Mouse (Mus musculus) c-Kit-positive CD71-positive TER-119-negative erythroid progenitor cells, embryonic 14.5 days (primary cell): Measurements from ENCODE around the gene Lxn.

ENCODE experiments used
- DNase-seq: peaks from one replicate; pipeline ENCODE4 v3.0.0-alpha.2; 2013; ENCODE audit warnings: low read depth

The Lxn gene

DNA sequence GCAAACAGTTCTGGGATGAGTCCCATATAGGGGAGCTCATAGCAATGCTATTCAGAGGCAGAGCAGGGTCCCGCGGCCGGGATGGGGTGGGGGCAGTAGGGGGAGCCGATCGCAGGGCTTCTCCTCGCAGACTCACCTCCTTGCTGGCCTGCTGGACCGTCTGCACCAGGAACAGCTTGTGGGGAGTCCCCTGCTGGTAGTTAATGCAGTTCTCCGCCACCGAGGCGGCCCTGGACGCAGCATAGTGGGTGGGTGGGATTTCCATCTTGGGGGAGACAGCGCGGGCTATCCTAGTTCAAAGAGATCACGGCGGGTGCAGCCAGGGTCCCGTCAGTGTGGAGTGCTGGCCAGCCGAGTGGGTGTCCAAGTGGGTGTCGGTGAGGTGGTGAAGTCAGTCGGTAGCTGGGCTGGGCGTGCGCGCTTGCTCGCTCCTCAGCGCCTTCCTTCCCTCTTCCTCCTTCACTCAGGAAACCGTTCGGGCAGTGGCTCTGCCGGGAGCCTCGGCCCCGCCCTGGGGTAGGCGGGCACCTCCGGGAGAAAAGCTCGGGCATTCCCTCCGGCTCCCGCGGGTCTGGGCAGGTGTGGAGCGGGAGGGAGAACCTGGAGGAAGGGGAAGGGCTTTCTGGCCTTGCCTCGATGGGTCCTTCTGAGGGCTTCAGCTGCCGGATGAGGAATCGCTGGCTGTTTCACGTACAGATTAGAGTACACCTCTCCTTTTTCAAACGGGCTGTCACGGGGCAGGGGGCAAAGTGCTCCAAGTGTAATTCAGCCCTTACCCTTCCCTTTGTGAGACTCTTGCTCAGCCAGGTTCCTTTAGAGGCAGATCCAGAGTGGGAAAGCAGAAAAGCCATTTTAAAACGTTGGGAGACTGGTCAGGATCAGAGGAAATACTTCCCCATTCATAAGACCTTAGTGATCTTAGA lies at the start of gene Lxn:
TSS of gene Lxn (minus strand) at position 477 of the 923 bp plus-strand sequence.
- DNase-seq: no peak

DNA sequence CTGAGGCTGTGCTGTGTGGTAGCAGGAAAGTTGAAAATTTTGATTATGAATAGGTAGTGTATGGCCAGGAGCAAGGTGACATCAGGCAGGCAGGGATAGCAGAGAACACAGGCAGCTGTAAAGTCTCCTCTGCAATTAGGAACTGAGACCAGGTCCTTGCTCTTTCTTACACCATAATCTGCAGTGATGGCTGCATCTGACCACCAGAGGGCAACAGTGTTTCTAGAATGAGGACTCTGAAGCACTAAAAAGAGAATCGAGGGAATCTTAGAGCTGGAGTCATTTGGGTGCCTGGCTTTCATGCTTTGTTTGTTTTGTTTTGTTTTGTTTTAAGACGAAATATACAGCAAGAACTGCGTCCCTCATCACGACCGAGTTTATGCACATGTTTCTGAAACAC lies 49.1 kb upstream of the Lxn start:
- DNase-seq: peak; percentile 48

DNA sequence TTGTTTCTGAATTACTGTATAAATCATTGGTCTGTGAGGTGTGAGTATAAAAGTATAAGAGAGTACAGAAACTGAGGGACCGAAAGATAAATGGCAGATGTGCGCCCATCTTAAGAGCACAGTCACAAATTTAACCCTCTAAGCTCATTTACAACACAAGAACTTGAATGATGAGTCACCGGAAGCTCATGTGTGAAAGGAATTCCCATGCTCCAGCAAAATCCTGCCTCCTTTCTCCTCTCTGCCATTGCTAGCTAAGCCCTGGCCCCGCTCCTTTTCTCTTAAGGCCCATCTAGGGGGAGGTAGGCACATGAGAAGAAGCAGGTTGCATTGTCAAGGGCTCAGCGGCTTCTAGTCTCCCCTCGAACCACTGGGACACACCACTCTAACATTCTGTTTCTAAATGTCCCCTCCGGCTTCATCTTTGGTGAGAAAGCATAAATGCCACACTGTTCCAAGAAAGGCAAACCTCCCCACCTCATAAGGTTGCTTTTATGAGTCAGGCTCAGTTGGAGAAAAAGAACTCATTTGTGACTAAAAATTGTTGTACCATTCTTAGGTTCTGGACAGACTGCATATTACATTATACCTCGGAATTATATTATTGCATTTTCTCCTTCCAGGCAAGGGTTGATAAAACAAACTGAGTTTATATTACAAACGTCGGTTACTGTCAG lies 44.6 kb upstream of the Lxn start:
- DNase-seq: no peak

DNA sequence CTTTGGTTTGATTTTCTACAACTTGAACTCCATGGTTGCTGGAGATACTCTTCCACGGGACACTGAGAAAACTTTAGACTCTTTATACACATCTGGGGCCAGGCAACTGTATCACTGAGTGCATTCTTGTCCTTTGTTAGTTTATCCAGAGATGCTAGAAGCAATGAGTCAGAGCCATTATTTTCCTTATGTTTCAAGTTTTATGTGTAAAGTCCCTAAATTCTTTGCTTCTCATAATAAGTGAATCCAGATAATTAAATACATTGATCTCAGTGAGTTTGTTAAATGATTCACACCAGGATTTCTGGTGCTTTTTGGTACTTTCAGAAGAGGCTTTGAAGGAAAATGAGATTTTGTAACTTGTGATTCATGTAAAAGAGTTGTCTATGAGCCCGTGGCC lies 41.6 kb upstream of the Lxn start:
- no peak for DNase-seq

DNA sequence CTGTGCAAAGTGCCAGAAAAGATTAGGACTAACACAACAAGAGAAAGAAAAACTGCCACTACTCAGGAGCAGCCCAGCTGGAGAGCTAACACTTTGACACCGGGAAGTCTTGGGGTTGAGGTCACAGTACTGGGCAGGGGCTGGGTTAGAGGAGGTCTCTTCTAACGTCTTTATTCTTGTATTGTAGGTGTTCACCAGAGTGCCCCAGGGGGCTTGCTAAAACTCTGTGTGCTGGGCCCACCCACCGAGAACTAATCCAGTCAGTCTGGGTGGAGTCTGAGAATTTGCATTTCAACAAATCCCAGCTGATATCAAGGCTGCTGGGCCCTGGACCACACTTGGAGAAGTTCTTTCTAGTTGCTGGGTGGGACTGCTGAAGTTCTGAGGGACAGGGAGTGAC lies 40.2 kb upstream of the Lxn start:
- DNase-seq: no peak

DNA sequence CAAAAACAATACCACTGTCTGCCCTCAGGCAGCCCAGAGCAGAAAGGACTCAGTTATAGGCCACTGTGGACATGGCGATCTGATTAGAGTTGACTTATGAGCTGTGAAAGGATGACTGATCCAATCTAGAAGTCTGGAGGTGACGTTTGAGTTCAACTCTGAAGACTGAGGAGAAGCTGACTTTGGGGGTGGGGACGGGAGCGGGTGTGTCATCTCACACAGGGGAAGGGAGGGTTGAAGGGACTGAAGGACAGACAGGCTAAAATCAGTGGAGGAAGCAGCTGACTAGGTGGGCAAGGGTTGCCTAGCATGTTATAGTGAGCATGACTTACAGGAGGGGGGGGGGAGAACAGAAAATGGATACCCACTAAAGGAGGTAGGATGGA lies 35.7 kb upstream of the Lxn start:
- DNase-seq: no peak

DNA sequence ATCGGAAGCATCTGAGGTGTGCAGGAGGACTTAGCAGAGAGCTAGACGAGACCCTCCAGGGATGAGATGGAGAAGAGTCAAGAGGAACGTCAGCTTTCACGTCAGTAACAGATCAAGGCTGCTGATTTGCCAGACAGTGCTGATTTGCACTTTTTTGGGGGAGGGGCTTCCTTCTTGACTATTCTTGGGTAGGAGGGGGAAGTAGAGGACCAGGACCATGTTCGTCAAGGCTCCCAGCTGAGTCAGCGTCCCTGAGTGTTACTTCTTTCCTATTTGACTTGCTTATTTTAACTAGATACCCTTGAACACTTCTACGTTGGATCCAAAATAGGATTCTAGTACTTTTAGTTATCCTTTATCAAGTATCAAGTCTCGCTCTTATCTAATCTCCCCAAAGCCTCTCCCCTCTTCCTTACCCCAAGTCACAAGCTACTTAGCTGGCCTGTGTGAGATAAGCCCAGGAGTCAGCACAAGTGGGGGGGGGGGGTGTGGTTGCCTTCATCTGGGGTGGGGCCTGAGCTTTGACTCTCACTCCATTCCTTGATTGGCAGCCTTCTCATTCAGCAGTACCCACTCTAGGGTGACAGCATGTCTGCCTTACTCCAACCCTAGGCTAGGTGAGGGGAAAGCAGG lies 35.2 kb upstream of the Lxn start:
- DNase-seq: no peak

DNA sequence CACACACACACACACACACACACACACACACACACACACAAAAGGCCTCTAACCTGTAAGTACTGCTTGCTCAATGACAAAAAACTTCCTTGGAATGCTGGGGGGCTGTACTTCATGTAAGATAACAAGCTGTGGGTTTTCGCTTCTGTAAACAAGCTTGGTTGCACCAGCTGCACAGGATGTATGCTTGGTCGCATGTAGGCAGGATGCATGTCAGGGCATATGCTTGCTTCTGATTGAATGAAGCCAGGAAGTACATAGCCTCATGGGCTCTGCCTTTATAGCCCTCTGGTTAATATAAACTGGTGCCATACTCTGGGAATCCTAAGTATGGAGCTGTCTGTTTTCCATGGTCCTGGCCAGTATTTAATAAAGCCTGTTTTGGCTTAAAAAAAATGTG lies 34.3 kb upstream of the Lxn start:
- no peak for DNase-seq

DNA sequence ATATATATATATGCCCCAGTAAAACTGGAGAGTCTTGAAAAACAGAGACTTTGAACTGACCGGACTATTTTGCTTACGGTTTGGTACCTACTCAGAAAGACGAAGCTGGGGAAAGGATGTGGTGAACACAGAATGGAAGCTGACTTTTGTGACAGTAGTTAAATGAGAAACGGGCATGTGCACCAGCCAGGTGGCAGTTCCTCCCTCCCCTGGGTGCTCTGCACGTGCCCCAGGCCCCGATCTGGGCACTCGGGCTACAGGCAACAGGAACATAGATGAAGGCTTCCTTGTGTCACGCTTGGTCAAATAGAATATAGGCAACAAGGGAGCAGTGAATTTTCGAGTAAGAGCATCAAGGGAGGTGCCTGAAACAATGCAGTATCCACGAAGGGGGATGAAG lies 32.6 kb upstream of the Lxn start:
- no peak for DNase-seq

DNA sequence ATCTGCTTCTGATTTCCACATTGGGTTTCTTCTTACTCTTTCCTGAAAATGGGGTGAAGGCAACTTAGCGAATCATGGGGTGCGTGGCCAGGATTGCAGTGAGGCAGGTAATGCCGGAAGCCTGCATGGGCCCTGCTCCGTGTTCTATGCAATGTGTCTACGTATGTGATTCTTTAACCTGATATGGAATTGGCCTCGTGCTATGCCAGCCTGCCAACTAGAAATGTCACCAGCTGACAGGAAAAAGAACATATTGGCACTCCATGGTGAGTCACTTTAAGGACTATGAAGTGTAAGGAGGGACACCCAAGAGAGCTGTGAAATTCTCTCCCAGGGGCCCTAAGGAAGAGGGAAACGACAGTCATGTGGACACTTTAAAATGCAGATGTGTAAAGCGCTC lies 29.4 kb upstream of the Lxn start:
- DNase-seq: no peak

DNA sequence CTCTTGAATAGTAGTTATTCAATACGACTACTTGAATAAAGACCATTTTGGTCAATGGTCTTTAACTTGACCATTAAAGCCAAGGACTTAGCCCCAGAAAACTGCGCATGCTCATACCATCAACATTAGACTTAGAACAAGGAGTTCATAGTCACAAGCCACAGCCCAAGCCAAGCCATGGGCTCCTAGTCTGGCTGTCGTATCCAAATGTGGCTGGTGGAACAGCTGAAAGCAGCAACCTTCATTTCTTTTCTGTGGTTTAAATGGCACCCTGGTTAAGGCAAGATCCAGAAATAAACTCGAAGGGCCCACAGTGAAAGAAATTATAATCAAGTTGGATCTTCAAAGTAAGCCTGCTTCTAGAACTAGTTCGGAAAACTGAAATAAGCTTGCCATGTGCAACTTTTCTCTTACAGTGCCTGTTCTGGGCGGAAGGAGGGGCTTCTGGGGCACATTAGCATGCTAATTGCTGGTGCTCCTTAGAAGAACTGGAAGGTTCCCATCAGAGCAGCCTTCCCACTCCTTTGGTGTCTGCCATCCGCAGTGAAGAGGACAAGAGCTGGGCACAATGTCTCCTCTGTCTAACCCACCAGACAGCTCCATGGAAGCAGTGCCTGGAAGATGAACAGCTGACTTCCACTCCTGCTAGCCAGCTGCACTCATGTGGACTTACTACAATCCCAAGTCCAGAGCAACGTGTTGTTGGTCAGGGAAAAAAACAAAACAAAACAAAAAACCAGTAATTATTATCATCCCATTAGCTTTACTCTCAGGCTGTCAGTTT lies 28.6 kb upstream of the Lxn start:
- DNase-seq: no peak

DNA sequence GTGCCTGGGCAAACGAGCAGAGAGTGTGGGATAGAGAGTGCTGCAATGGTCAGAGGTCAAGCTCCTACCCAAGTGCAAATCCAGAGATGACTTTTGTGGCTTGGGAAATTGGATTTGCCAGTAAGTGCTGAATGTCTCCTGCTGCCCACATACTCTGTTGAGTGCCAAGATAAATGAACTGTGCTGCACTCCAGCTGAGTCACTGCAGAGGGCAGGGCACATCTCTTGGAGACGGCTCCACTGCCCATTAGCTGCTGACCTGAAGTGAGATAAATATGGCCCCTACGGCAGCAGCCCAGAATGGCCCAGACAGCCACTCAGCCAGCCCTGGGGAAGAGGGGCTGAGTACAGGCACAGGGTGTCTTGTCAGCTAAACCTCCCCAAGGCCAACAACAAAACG lies 26.4 kb upstream of the Lxn start:
- DNase-seq: no peak

DNA sequence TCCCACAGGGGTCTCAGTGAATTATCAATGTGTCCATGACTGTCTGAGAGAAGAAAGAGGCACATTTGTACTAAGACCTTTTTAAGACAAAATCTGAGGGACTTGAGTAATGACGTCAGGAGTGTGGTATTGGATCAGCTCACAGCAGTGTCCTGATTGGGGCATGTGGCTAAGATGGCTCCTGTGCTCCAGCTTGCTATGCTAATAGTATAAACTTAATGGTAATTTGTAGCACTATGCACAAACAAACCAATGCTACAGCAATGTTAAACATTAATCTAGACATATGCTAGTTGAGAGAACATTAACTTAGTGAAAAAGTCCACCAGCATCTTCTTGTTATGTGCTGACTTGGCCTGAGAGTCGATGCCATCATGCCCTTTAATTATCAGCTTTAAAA lies 21.5 kb upstream of the Lxn start:
- DNase-seq: no peak

DNA sequence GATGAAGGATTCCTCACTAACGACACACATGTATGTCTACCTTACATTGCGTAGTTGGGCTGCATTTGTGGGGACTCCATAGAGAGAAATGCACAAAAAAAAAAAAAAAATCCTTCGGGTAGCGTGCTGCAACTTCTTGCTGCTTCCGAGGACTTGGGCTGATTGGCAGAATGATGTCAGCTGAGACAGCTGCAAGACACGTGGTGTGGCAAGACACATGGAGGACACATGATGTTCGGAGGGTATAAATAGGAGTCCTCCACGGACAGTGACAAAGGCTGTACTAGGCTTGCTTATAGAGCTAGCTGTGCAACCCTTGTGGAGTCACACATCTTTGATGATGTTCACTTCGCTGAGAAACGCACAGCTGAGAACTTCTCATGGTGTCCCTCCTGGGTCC lies 18.7 kb upstream of the Lxn start:
- DNase-seq: no peak

DNA sequence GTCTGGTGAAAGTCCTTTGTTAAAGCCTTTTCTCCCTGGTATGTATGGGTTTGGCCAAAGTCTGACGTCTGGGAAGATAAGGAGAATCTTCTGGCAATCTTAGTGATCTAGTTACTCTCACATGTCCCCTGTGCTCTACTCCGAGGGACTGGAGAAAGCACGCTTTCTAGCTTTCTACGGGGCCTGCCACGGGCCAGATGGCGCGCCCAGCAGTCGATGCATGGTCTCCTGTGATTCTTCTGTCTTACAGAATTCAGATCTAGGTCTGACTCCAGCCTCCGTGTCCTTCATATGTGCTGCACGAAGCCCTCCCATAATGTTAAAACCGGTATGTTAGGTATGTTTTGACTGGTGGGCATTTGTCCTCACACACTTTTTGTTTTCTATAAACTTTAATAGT lies 16.1 kb upstream of the Lxn start:
- DNase-seq: no peak

DNA sequence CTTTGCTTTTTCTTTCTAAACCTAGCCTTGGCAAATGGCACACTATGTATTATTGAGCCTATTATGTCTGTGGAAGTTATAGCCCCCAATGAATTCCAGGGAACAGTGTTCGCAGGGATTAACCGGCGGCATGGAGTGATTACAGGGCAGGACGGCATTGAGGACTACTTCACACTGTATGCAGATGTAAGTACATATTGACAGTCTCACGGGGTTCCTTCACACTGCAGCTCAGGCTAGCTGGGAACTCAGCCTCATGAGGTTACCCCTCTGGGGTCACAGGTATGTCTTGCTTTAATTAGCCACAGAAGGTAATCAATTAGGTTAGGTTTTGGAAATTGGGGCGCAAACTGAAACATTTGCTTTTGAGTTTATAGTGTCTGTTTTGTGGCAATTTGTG lies 9.7 kb upstream of the Lxn start:
- DNase-seq: no peak

DNA sequence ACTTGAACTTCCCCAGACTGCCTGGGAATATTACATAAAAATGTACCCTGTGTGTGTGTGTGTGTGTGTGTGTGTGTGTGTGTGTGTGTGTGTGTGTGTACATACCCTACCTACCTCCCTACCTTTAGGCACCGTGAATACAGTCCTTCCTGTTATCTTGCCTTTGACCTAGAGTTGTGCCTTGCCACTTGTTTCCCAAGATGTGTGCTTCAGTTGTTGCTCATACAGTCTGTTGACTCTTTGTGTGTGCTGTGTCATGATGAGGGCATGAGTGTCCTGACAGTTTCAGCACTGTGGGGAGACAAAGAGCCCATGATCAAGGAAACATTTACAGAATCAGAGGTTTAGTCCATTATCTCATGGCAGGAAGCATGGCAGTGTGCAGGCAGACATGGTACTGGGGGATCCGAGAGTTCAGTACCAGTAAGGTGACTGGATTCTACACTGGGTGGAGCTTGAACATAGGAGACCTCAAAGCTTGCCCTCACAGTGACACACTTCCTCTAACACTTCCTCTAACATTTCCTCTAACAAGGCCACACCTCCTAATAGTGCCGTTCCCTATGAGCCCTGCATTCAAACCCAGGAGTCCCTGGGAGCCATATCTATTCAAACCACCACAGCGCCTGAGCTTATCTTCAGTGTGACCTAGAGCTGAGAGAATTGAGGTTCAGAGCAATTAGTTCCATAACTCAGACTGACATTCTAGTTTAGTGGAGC lies 7.8 kb upstream of the Lxn start:
- DNase-seq: peak; percentile 41

DNA sequence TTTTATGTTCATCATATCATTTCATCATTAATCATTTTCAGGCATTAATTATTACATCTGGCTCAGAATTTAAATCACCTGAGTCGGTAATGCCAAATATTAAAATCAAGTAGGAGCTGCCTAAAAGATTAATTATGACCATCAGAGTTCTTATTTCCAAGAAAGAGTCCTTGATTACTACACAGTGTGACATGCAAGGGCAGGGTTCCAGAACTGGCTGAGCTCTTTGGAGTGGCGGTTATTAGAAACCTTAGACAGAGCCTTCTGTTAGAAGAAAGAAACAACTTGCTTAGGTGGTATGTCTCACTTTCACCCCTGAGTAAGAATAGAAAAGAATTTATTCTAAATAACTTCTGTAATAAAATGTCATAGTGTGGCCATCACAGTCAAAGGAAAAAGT lies 3.6 kb upstream of the Lxn start:
- no peak for DNase-seq

DNA sequence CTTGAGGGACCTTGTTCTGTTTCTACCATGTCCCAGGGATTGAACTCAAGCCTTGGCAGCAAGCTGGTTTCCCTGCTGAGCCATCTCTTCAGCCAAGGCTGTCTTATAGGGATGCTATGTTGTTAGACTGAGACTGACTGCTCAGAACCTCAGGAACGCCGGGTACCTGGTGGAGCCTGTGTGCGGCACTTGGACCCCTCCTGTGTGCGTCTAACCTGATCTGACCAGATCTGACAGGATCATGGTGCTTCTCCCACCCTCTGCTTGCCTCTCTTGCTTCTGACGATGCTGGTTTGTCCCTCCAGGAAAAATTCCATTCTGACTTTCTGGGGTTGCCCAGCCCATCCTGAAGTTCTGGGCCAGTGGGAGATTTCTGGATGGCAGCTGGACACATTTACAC lies 2.9 kb upstream of the Lxn start:
- no peak for DNase-seq

DNA sequence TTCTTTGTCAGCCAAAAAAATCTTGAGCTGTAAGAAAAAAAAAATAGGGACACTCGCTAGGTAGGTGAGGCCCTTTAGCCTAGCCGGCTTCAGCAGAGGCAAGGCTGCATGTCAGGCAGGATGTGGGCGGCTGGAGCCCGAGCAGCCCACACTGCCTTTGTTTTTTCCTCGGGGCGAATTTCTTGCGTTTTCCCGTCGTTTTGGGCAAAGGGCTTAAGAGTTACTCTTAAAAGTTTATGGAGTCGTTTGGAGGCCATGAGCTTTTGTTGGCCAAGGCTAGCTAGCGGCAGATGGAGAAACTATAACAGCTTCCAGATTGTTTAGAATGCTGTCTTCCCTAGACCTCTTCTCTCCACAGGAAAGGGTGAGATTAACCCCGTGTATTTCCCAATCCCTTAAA lies 725 bp downstream of the Lxn start:
- no peak for DNase-seq

DNA sequence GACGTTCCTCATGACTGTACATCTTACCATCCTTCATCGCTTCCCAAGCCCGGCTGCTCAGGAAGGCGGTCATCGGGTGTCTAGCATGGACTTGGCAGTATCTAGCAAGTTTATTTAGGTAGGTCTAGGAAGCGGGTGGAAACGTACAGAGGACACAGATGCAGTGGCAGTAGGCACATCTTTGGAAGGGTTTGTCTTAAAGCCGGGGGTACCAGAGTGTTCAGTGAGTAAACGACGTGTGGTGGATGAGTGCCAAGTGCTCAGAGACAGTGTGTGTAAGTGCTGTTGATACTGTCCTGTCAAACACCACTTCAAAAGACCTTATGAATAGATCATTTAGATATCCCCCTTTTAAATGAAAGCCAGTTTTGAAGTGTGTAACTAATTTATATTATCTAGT lies 1.1 kb downstream of the Lxn start:
- DNase-seq: no peak

DNA sequence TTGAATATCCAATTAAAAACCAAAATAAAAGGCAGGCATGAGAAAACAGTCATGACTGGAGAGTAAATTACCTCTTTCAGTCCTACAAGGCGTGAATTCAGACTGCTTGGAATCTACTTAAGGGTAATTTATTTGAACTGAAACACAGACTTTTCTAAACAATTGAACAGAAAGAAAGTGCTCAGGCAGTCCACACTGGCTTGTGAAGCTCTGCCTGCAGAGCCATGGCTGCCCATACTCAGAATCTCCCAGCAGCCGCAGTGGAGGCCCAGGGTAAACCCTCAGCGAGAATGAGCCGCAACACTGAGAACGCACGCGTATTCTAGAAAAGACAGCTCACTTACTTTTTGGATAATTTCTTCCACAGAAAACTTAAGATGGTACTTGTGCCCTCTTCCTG lies 1.7 kb downstream of the Lxn start:
- no peak for DNase-seq
